Mouse (Mus musculus): ENCODE data around the gene Asic2. TPM values are rescaled to one million over a fixed set of nuclear protein-coding genes. Genes with fewer than 3 reads are reported as not detected.

Asic2 gene
- polyA plus RNA-seq, 1 experiment from 2014 or later = 3.7 TPM

DNA sequence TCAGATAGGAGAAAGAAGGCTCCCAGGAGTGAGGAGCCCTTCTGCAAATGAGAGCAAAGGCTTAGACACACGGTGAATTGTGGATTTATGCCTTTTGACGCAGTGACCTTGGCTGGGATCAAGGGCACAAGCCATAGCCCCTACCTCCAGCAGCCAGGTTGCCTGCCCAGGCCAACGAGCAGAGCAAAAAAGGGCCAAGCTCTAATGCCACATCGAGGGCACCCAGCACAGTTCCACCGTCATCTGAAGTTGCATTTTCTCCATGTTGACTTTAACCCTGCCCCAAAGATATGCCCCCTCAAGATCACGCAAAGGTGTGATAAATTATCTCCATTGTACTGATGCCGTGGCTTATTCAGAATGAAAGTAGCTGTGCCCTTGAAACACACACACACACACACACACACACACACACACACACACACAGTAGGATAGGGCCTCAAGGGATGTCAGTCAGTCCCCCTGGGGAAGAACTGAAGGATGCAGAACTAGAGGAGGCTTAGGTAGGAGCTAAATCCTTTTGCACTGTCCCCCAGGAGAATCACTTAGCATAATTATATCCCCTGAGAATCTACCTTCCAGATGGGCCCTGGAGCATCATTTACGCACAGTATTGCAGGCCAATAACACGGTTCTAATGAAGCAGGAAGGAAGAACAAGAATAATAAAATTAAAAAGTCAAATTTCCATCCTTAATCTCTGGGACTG is 96.6 kb downstream of the Asic2 start:
- no peaks in the 10 kb centered on the region for H3K27me3 ChIP-seq
- H3K36me3 ChIP-seq = no peaks in the 10 kb centered on the region
- no peaks in the 10 kb centered on the region for H3K9me3 ChIP-seq (replicated peaks)
- H3K9ac ChIP-seq = no peak overlapping the region
- no peak overlapping the region for H3K4me2 ChIP-seq
- H3K4me3 ChIP-seq (replicated peaks) = no peak overlapping the region
- no peaks in the 10 kb centered on the region for H3K4me1 ChIP-seq
- no peak for ATAC-seq (replicated peaks; ENCODE audit: low FRiP score)
- H3K27ac ChIP-seq = no peak overlapping the region
- WGBS = 57% methylated on average over 9 of the region's 9 CpGs

DNA sequence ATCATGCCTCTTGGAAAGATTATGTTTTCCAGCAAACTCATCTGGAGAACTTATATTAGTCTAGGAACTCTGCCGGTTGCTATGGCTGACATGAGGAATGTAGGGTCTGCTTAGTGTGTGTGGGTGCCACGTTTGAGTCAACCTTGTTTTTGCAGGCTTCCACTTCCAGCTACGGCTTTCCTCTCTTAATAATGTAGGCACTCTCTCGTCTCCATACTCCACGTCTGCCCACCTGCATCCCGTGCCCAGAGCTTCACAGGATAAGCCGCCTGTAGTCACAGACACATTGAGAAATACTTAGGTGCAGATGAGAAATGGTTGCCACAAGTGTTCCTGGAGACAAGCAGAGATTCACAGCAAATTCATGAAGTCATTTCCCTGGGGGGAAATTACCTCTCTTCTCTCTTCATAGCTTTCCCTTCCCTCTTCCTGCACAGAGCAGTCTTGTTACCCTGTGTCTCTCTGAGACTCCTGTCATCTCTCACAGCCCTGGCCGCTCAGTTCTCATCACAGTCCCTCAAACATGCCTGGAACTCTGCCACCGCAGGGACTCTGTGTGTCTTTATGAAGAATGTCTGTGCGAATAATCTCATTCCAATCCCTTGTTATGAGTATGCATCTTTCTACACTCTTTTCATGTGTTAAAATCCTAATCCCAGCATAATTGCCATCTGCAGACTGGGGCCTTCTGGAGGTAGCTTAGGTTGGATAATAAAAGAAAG is 102.4 kb downstream of the Asic2 start:
- Histone ChIP-seq H3K36me3 (no peaks in the 10 kb centered on the region), H3K27me3 (no peaks in the 10 kb centered on the region), H3K9ac (no peak overlapping the region), H3K4me1 (peaks cover 7% of the 10 kb centered on the region; the same call in 1 of the 2 replicates), H3K27ac (no peak overlapping the region), H3K4me3 (replicated peaks) (no peak overlapping the region), H3K9me3 (replicated peaks) (no peaks in the 10 kb centered on the region), H3K4me2 (no peak overlapping the region)
- WGBS = 67% methylated on average over 10 of the region's 10 CpGs
- ATAC-seq (replicated peaks; ENCODE audit: low FRiP score) = no peak

GRCm38 (mm10) chr11:81860250-81860972 is 107.8 kb downstream of the Asic2 start, which contains the start of gene 5530401A14Rik:
5530401A14Rik (plus strand) TSS chr11:81860673.
- 22% methylated on average over 4 of the region's 4 CpGs for WGBS
- H3K27ac ChIP-seq = no peak within 1 kb of the TSS
- ATAC-seq (replicated peaks; ENCODE audit: low FRiP score) = peak; percentile 58

GRCm38 (mm10) chr11:81847773-81848490 is 120.3 kb downstream of the Asic2 start:
- Histone ChIP-seq H3K36me3 (no peaks in the 10 kb centered on the region), H3K4me3 (replicated peaks) (no peak overlapping the region), H3K4me1 (0 out of 2 replicates have a peak, but pooled peaks cover 6% of the 10 kb centered on the region), H3K9ac (no peak overlapping the region), H3K27me3 (no peaks in the 10 kb centered on the region), H3K27ac (no peak overlapping the region), H3K4me2 (no peak overlapping the region), H3K9me3 (replicated peaks) (no peaks in the 10 kb centered on the region)
- no peak for ATAC-seq (replicated peaks; ENCODE audit: low FRiP score)
- 21% methylated on average over 1 of the region's 1 CpGs for WGBS

More at GRCm38 (mm10) chr11:81860250-81860972, 107.8 kb downstream of the Asic2 start, which contains the start of gene 5530401A14Rik:
- H3K9me3 ChIP-seq (replicated peaks) = no peaks in the 10 kb centered on the region
- no peak within 1 kb of the TSS for H3K9ac ChIP-seq
- H3K36me3 ChIP-seq = no peaks in the 10 kb centered on the region
- H3K27me3 ChIP-seq = no peaks in the 10 kb centered on the region
- no peak within 1 kb of the TSS for H3K4me3 ChIP-seq (replicated peaks)
- H3K4me1 ChIP-seq = peaks cover 16% of the 10 kb centered on the region
- H3K4me2 ChIP-seq = no peak within 1 kb of the TSS

DNA sequence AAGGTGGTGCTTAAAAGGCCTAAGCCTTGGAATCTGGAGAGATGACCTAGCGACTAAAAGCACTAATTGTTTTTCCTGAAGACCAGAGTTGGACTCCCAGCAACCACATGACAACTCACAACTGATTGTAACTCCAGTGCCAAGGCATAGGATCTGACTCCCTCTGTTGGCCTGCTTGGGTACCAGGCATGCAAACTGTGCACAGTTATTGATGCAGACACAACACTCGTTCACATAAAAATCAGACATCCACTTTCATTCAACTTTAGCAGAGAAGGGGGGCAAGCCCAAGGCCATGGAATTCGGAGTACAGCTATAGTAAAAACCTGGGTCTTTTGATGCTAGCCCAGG is 122.6 kb downstream of the Asic2 start:
- Histone ChIP-seq H3K27me3 (no peaks in the 10 kb centered on the region), H3K4me3 (replicated peaks) (no peak overlapping the region), H3K27ac (no peak overlapping the region), H3K9ac (no peak overlapping the region), H3K9me3 (replicated peaks) (no peaks in the 10 kb centered on the region), H3K4me1 (0 out of 2 replicates have a peak, but pooled peaks cover 6% of the 10 kb centered on the region), H3K4me2 (no peak overlapping the region), H3K36me3 (no peaks in the 10 kb centered on the region)
- ATAC-seq (replicated peaks; ENCODE audit: low FRiP score) = no peak
- WGBS = 83% methylated on average over 3 of the region's 3 CpGs

GRCm38 (mm10) chr11:81845010-81845685 is 123.1 kb downstream of the Asic2 start:
- Histone ChIP-seq H3K9ac (no peak overlapping the region), H3K4me2 (no peak overlapping the region), H3K27ac (no peak overlapping the region), H3K9me3 (replicated peaks) (no peaks in the 10 kb centered on the region), H3K36me3 (no peaks in the 10 kb centered on the region), H3K4me3 (replicated peaks) (no peak overlapping the region), H3K27me3 (no peaks in the 10 kb centered on the region), H3K4me1 (0 out of 2 replicates have a peak, but pooled peaks cover 6% of the 10 kb centered on the region)
- WGBS = 61% methylated on average over 5 of the region's 5 CpGs
- no peak for ATAC-seq (replicated peaks; ENCODE audit: low FRiP score)

GRCm38 (mm10) chr11:81841001-81841400 is 127.3 kb downstream of the Asic2 start:
- WGBS = 46% methylated on average over 2 of the region's 2 CpGs
- no peak for ATAC-seq (replicated peaks; ENCODE audit: low FRiP score)

GRCm38 (mm10) chr11:81838426-81838825 is 129.8 kb downstream of the Asic2 start:
- 81% methylated on average over 4 of the region's 4 CpGs for WGBS
- H3K27ac ChIP-seq = no peak overlapping the region

More at GRCm38 (mm10) chr11:81841001-81841400, 127.3 kb downstream of the Asic2 start:
- no peak overlapping the region for H3K4me3 ChIP-seq (replicated peaks)
- H3K36me3 ChIP-seq = no peaks in the 10 kb centered on the region
- H3K27me3 ChIP-seq = no peaks in the 10 kb centered on the region
- no peak overlapping the region for H3K27ac ChIP-seq
- H3K9me3 ChIP-seq (replicated peaks) = no peaks in the 10 kb centered on the region
- no peak overlapping the region for H3K9ac ChIP-seq
- 0 out of 2 replicates have a peak, but pooled peaks cover 3% of the 10 kb centered on the region for H3K4me1 ChIP-seq
- H3K4me2 ChIP-seq = no peak overlapping the region

GRCm38 (mm10) chr11:81832381-81832780 is 135.9 kb downstream of the Asic2 start:
- Histone ChIP-seq H3K36me3 (no peaks in the 10 kb centered on the region), H3K9me3 (replicated peaks) (no peaks in the 10 kb centered on the region), H3K27ac (no peak overlapping the region), H3K4me3 (replicated peaks) (no peak overlapping the region), H3K27me3 (no peaks in the 10 kb centered on the region), H3K4me1 (no peaks in the 10 kb centered on the region), H3K9ac (no peak overlapping the region), H3K4me2 (no peak overlapping the region)
- ATAC-seq (replicated peaks; ENCODE audit: low FRiP score) = no peak
- WGBS = 71% methylated on average over 1 of the region's 1 CpGs

More at GRCm38 (mm10) chr11:81838426-81838825, 129.8 kb downstream of the Asic2 start:
- Histone ChIP-seq H3K9ac (no peak overlapping the region), H3K9me3 (replicated peaks) (no peaks in the 10 kb centered on the region), H3K27me3 (no peaks in the 10 kb centered on the region), H3K4me2 (no peak overlapping the region), H3K4me3 (replicated peaks) (no peak overlapping the region), H3K4me1 (no peaks in the 10 kb centered on the region), H3K36me3 (no peaks in the 10 kb centered on the region)
- no peak for ATAC-seq (replicated peaks; ENCODE audit: low FRiP score)

DNA sequence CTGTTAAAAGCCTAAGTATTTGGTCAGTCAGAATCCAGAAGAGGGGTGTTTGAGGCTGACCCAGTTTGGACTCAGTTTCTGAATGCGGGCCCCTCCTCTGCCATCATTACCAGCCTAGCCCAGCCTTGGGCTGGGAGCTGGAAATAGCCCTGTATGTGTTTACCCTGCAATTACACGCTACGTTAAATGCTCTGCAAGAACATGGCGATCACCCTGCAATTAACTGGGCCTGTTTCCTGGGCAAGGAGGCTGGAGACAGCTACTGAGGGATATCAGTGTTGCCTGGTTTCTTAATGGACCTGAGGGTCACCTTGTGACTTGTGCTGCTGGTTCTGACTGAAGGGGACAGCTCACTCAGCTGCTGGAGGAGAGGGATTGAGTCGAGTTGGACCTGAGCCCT is 151.7 kb downstream of the Asic2 start:
- Histone ChIP-seq H3K9ac (no peak overlapping the region), H3K27ac (no peak overlapping the region), H3K4me2 (no peak overlapping the region), H3K9me3 (replicated peaks) (no peaks in the 10 kb centered on the region), H3K4me3 (replicated peaks) (no peak overlapping the region), H3K36me3 (no peaks in the 10 kb centered on the region), H3K4me1 (no peaks in the 10 kb centered on the region), H3K27me3 (no peaks in the 10 kb centered on the region)
- 24% methylated on average over 5 of the region's 5 CpGs for WGBS
- ATAC-seq (replicated peaks; ENCODE audit: low FRiP score) = no peak

- Histone ChIP-seq H3K27ac (no peak overlapping the region), H3K27me3 (no peaks in the 10 kb centered on the region), H3K4me3 (replicated peaks) (no peak overlapping the region), H3K4me1 (no peaks in the 10 kb centered on the region), H3K4me2 (no peak overlapping the region), H3K9ac (no peak overlapping the region), H3K9me3 (replicated peaks) (no peaks in the 10 kb centered on the region), H3K36me3 (no peaks in the 10 kb centered on the region)
- no peak for ATAC-seq (replicated peaks; ENCODE audit: low FRiP score)
- 75% methylated on average over 1 of the region's 1 CpGs for WGBS
These were observed 153.4 kb downstream of the Asic2 start for GRCm38 (mm10) chr11:81814816-81815215.
